Mouse (Mus musculus) ES-Bruce4 (cell line): ENCODE results near the gene E2f1.

Experiments
- CTCF ChIP-seq: IDR thresholded peaks from one replicate; pipeline ENCODE4 v1.8.1; 2011; ENCODE audit warnings: low read depth, low read length
- EP300 ChIP-seq: IDR thresholded peaks from 2 replicates; pipeline ENCODE4 v1.6.1; 2011; ENCODE audit warnings: low read depth, low read length; ENCODE audit not compliant: insufficient read depth
- POLR2A ChIP-seq: IDR thresholded peaks from one replicate; pipeline ENCODE4 v1.8.1; 2011; ENCODE audit warnings: low read length; ENCODE audit not compliant: insufficient read depth

DNA sequence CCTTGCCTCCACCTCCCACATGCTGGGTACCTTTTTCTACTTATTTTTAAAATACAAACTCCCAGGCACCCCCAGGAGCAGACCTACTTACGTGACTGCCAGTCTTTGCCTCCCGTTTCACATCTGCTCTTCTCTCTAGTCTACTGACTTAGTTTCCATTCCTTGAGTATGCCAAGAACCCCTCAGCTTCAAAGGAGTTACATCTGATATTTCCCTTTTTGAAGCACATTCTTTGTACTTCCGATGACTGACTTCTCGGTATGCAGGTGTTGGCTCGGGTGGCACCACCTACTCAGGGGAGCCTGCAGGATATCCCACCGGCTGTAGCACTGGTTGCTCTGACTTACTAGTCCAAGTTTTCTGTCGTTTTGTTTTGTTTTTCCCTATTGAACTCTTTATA lies 34.5 kb upstream of the E2f1 start:
- TF ChIP-seq EP300 (no peak), CTCF (no peak), POLR2A (no peak)
